Mouse (Mus musculus) spleen, postnatal 4 days (tissue): ENCODE data around the gene Gm49369.

Source experiments
- DNase-seq, 2 experiments: peaks; one replicate each; pipeline ENCODE4 v3.0.0; 2022; ENCODE audit warnings: low spot score in 2 of 2

Gm49369 gene

DNA sequence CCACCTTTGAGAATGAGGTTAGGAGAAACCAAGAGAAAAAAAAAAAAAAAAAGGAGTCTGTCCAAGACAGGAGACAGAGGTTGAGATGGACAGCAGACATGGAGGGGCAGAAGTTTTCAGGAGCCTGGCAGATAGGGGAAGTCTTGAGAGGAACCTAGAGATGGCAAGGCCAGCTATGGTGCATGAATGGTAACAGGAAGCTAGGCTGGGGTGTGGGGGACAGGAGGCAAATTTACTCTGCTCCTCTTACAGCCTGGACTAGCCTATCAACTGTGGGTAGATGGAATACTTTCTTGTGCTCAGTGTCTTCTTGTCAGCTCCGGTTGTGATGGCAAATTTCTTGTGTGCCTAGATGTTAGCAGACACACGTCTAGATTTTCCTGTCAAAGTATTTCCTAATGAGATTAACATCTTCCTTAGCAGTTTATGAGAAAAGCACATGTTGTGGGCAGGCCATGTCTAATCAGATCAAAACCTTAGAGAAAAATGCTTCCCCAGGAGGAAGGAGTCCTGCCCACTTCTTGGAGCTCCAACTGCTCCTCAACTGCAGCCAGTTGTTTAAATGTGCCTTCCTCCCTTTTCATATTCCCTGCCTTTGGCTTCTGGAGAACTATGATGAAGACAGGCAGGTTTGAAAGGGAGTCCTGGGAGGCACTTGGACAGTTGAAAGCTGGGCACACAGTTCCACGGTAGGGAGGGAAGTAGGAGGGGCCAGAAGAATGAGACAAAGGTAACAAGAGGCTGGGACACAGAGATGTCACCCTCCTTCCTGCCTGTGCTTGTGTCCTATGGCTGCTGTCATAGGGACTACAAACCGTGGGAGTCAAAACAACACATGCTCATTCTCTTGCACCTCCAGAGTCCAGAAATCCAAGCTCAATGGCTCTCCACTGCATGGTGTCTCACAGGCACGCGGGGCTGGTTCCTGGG, 12.1 kb upstream of the Gm49369 start:
- no peak for DNase-seq

- DNase-seq = peak; percentile 79 to 83
Measured at GRCm38 (mm10) chr7:142393191-142393590, 10.7 kb upstream of the Gm49369 start.

GRCm38 (mm10) chr7:142391609-142392008, 9.1 kb upstream of the Gm49369 start:
- no peak for DNase-seq

DNA sequence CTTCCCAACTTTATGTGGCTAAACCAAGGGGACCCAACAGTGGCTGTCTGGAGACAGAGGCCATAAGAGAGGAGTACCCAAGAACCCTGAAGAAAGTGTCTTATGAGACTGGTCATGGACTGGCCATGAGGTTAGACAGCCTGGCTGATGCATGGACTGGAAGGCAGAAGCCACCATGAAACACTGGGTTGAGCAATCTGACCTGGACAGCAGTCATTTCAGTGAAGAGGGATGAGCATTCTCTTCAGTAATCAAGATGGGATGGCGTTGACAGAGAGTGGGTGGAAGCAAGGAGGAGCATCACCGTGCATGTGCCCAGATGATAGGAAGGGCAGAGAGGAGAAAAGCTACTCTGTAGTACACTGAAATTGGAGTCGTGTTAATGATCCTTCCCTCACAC, 8.6 kb upstream of the Gm49369 start:
- no peak for DNase-seq

DNA sequence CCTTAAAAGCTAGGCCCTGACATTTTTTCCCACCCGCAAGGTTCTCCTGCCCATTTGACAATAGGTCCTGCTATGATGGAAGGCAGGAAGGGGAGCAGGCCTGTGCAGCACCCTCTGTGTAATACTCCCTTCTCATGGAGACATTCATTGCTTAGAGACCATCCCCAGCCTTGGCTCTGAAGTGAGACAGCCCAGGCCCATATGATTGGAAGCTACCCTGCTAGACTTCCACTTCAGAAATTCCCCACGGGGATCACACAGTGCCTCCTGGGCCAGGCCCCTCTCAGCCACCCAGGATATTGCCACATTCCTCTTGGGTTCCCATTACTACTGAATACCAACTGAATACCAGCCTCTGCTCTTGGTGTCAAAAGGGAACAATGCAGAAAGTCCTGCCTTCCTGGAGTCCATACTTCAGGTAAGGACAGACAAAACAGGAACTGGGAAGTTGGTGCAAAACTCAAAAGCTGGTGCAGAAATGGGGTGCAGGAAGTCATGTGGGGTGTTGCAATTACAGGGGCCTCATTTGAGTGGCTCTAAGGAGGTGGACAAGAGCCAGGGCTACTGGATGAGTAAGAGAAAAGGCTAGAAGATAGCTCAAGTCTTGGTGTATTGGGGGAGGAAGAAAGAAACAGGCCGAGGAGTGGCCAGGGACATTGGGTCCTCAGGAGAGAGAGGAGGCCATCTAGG, 7.6 kb upstream of the Gm49369 start:
- no peak for DNase-seq

DNA sequence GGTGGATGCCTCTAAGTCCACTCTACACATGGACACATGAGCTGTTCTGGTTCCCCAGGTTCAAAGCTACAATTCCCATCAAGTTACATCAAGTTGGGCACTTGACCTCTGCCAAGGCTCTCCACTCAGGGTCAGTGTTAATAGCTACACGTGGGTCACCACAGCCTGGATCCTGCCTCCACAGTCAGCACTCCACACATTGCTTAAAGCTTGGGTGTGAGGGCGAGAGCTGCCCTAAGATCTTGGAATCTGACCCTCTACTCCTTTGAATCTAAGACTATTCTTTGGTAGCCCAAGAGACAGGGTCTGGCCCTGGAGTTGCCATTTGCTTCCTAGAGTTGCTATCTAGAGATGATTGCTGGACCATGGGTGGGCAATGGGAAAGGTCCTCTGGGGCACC, 6.3 kb upstream of the Gm49369 start:
- no peak for DNase-seq

DNA sequence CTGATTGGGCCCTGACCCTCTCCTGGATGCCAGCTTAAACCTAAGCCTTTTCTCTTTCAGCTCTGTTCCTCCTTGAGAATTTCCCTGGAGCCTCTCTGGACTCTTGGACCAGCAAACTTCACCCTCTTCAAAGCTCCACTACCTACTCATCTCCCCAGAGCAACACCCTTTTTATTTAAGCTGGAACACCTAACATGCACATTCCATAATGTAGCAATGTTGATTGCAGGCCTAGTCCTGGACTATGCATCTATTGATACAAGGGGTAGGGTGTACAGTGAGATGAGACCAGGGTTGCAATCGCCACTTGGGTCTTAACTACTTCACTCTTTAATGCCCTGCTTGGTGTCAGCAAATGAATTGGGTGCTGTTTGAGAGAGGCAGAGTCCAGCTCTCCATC, 5.7 kb upstream of the Gm49369 start:
- no peak for DNase-seq

- DNase-seq = peak; percentile 97 to 98
Measured at GRCm38 (mm10) chr7:142387419-142388148, 5.1 kb upstream of the Gm49369 start, which contains the start of gene Ctsd. Ctsd (minus strand) TSS chr7:142388038.

DNA sequence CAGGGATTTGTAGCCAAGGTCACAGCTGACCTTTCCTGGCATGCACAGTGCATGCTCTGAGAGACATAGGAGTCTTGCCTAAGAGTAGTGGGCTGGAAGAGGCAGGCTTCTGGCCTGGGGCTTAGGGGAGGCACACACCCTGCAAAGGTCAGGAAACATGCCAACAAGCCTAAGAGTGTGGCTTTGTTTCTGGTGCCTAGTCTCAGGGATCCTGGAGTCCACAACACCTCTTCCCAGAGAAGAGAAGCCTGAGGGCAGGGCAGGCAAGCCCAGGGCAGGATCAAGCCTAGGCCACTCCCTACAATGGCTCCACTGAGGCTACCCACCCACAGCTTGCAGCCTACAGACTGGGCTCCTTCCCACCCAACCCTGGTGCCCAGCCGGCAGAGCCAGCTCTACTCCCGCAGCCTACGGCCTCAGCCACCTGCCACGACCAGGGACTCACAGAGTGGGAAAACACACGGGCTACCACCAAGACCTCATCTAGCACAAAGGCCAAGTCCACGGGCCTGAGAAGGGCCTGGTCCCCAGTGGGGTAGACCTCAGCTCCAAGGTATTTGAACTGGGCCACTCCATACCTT, 4.2 kb upstream of the Gm49369 start:
- peak in 1 of 2 experiments; percentile 73 for DNase-seq

- peak; percentile 16 to 63 for DNase-seq
Measured at GRCm38 (mm10) chr7:142385742-142386403, 3.4 kb upstream of the Gm49369 start.

- DNase-seq = no peak
Measured at GRCm38 (mm10) chr7:142384306-142384705, 1.8 kb upstream of the Gm49369 start.

GRCm38 (mm10) chr7:142381175-142381574, 1.3 kb downstream of the Gm49369 start:
- peak; percentile 21 to 65 for DNase-seq

- DNase-seq = no peak
Measured at GRCm38 (mm10) chr7:142379186-142379585, 3.3 kb downstream of the Gm49369 start.

DNA sequence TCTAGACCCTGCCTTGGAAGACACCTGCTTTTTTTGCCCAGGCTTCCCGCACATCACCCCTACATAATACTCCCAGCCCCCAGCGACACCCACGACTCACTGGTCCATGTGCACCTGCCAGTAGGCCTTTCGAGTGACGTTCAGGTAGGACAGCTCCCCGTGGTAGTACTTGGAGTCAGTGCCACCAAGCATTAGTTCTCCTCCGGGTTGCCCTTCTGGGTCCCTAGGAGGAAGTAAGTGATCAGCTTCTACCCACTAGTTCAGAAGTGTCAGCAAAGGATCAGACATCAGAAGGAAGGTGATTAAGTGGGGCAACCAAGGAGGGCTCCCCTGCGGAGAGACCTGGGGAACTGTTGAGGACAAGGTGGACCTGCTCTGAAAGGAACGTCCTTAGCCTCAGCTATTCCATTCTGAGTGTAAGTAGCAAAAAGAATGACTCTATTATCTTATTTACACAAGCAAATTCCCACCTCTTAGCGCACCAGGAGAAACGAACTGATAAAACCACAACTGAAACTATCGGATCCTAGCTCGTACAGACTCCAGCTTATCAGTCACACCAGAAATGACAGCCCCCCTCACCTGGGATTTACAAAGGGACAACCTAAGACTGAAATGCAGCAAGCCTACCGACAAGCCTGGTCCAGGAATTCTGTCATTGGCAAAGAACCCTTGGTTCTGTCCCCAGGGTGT, 5.1 kb downstream of the Gm49369 start:
- no peak for DNase-seq

DNA sequence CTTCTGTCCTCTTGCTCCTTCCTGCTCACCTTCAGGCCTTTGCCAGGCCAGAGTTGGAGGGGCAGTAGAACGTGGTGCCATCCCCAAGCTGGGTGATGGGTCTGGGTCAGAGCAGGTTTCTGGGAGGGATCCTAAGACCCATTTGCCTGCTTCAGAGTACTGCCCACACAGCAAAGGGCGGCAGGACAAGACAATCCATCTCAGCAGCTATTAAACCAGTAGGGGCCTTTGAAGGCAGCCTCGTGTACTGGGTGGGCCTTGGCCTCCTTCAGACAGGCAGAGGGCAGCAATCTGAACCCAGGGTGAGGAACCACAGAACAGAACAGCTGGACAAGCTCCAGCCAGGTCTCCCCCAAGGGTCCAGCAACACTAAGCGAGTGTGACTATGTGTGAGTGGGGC, 6.4 kb downstream of the Gm49369 start:
- no peak for DNase-seq

- no peak for DNase-seq
Measured at GRCm38 (mm10) chr7:142375261-142375724, 7.2 kb downstream of the Gm49369 start.

GRCm38 (mm10) chr7:142374413-142375015, 8.0 kb downstream of the Gm49369 start:
- DNase-seq = no peak

GRCm38 (mm10) chr7:142373641-142374412, 8.6 kb downstream of the Gm49369 start, which contains the start of gene Ifitm10:
Ifitm10 (minus strand) TSS chr7:142373753.
- no peak for DNase-seq

DNA sequence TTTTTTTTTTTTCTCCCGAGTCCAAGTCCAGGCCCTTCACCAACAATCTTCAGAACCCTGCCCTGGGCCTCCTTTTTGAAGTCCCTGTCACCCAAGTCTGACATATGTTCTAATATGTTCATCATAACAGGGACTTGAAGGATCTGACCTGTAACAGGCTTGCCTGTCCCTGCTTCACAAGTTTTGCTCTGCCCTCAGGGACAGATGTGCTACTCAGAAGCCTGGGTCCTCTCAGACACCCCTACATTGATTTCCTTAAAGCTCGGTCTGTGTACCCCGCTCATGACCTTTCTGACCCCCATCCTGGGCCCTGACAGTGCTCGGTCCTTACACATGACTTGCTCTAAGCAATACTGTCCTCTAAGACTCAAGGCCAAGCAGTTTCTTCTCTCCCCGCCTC, 9.4 kb downstream of the Gm49369 start:
- no peak for DNase-seq
